Mouse (Mus musculus): ENCODE measurements around the gene Ccdc13. TPM values are rescaled to one million over a fixed set of nuclear protein-coding genes. Genes with fewer than 3 reads are reported as not detected.

The Ccdc13 gene
- polyA plus RNA-seq, 1 experiment from 2014 or later: 2.6 TPM

DNA sequence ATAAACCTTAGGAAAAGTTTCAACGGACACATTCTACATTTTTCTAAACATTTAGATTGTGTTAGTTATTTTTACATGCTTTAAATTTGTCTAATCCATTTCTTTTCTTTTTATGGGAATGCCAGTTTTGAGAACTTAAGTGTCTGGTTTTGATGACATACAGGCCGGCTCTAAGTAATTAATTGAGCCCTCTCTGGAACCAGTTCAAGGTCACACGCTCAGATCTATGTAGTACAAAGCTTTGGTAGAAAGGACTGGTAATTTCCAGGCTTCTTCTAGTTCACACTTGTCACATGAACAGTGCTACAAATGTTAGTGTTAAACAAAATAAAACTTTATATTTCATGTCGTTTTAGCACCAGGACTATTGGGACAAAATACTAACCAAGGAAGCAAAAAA lies 25.6 kb upstream of the Ccdc13 start:
- H3K4me1 ChIP-seq (replicated peaks): peaks cover 6% of the 10 kb centered on the region; the same call in 1 of the 2 replicates
- H3K36me3 ChIP-seq: 0 out of 2 replicates have a peak, but pooled peaks cover under 1% of the 10 kb centered on the region
- H3K4me3 ChIP-seq: no peak overlapping the region
- H3K27ac ChIP-seq: no peak overlapping the region
- peaks cover 5% of the 10 kb centered on the region; the same call in 1 of the 2 replicates for H3K27me3 ChIP-seq (ENCODE audit: insufficient read depth, poor library complexity, severe bottlenecking)
- 79% methylated on average over 4 of the region's 4 CpGs for WGBS
- no peak for DNase-seq (ENCODE audit: low spot score)
- H3K9me3 ChIP-seq: no peaks in the 10 kb centered on the region

DNA sequence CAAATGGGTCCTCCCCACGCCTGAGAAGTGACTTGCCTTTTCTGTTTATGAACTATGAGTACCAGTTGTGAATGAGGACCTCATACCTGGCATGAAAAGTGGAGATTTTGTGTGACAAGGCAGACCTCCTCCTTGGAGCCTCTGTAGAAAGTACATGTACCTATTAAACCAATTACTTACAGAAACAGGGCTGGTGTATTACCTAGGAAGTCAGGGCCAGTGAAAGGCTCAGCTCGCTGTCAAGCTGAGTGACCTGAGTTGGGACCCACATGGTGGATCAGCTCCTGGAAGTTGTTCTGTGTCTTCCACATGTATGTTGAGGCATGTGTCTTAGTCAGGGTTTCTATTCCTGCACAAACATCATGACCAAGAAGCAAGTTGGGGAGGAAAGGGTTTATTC lies 21.7 kb upstream of the Ccdc13 start:
- no peak overlapping the region for H3K27ac ChIP-seq
- H3K36me3 ChIP-seq: peaks cover 5% of the 10 kb centered on the region; the same call in 1 of the 2 replicates
- H3K4me3 ChIP-seq: no peak overlapping the region
- WGBS: 80% methylated on average over 2 of the region's 2 CpGs
- H3K4me1 ChIP-seq (replicated peaks): peaks cover 23% of the 10 kb centered on the region
- no peaks in the 10 kb centered on the region for H3K9me3 ChIP-seq
- DNase-seq (ENCODE audit: low spot score): no peak
- peaks cover 5% of the 10 kb centered on the region; the same call in 1 of the 2 replicates for H3K27me3 ChIP-seq (ENCODE audit: insufficient read depth, poor library complexity, severe bottlenecking)

DNA sequence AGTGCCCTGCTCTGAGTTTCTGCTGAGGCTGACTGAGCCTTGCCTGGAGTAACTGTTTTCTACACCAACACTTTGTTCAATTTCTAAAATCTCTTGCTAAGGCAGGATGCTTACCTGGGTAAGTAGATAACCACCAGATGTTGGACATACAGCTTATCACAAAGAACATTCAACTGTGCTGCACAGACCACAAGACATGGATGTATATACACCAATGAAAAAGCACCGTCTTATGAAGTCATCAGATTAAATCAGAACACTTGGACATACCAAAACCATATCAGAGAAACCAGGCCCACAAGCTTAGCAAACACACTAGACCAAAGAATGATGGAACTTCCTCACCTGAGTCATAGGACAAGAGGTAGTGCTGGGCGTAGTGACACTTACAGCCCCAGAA lies 20.1 kb upstream of the Ccdc13 start:
- no peak overlapping the region for H3K4me3 ChIP-seq
- DNase-seq (ENCODE audit: low spot score): no peak
- H3K4me1 ChIP-seq (replicated peaks): peaks cover 24% of the 10 kb centered on the region
- peaks cover 6% of the 10 kb centered on the region for H3K36me3 ChIP-seq
- peaks cover 3% of the 10 kb centered on the region; the same call in 1 of the 2 replicates for H3K27me3 ChIP-seq (ENCODE audit: insufficient read depth, poor library complexity, severe bottlenecking)
- 95% methylated on average over 2 of the region's 2 CpGs for WGBS
- no peaks in the 10 kb centered on the region for H3K9me3 ChIP-seq
- H3K27ac ChIP-seq: no peak overlapping the region

- peak within 1 kb of the TSS; percentile 98 for H3K27ac ChIP-seq
- H3K4me3 ChIP-seq: peak within 1 kb of the TSS; percentile 93
- no peaks in the 10 kb centered on the region for H3K9me3 ChIP-seq
- peaks cover 24% of the 10 kb centered on the region for H3K4me1 ChIP-seq (replicated peaks)
- H3K27me3 ChIP-seq (ENCODE audit: insufficient read depth, poor library complexity, severe bottlenecking): 0 out of 2 replicates have a peak, but pooled peaks cover 2% of the 10 kb centered on the region
- peaks cover 18% of the 10 kb centered on the region for H3K36me3 ChIP-seq
- 18% methylated on average over 6 of the region's 6 CpGs for WGBS
- DNase-seq (ENCODE audit: low spot score): no peak
Measured at GRCm38 (mm10) chr9:121858153-121858488, 18.9 kb upstream of the Ccdc13 start, which contains the start of gene Higd1a. Gene Higd1a (minus strand): TSS chr9:121858362.

GRCm38 (mm10) chr9:121857474-121858152 lies 18.4 kb upstream of the Ccdc13 start:
- Histone ChIP-seq H3K4me1 (replicated peaks) (peaks cover 24% of the 10 kb centered on the region), H3K36me3 (peaks cover 21% of the 10 kb centered on the region), H3K9me3 (no peaks in the 10 kb centered on the region), H3K27ac (peak overlapping the region; percentile 98), H3K4me3 (peak overlapping the region; percentile 93), H3K27me3 (ENCODE audit: insufficient read depth, poor library complexity, severe bottlenecking) (no peaks in the 10 kb centered on the region)
- DNase-seq (ENCODE audit: low spot score): peak; percentile 97
- under 1% methylated on average over 70 of the region's 70 CpGs for WGBS

GRCm38 (mm10) chr9:121856649-121857416 lies 17.6 kb upstream of the Ccdc13 start:
- Histone ChIP-seq H3K4me1 (replicated peaks) (peaks cover 24% of the 10 kb centered on the region), H3K36me3 (peaks cover 29% of the 10 kb centered on the region), H3K9me3 (no peaks in the 10 kb centered on the region), H3K27me3 (ENCODE audit: insufficient read depth, poor library complexity, severe bottlenecking) (no peaks in the 10 kb centered on the region), H3K27ac (peak overlapping the region; percentile 98), H3K4me3 (peak overlapping the region; percentile 93)
- DNase-seq (ENCODE audit: low spot score): no peak
- WGBS: 2% methylated on average over 39 of the region's 39 CpGs

DNA sequence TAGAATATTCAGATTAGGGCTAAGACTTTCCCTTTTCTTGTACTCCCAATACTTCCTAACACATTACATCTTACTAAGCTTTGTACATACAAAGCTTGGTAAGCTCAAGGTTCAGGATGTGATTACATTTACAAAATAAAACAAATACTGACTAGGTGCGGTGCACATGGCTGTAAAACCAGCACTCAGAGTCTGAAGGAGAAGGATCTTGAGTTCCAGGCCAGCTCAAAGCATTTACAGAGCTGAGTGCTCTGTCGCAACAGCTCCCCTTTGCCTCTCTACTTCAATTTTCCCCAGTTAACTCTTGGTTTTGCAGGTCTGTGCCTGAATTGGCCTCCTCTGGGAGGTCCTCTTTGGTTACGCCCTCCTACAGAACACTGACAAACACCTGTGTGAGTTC lies 15.0 kb upstream of the Ccdc13 start:
- Histone ChIP-seq H3K27me3 (ENCODE audit: insufficient read depth, poor library complexity, severe bottlenecking) (no peaks in the 10 kb centered on the region), H3K36me3 (peaks cover 50% of the 10 kb centered on the region), H3K4me1 (replicated peaks) (peaks cover 24% of the 10 kb centered on the region), H3K9me3 (no peaks in the 10 kb centered on the region), H3K27ac (no peak overlapping the region), H3K4me3 (no peak overlapping the region)
- 96% methylated on average over 3 of the region's 3 CpGs for WGBS
- no peak for DNase-seq (ENCODE audit: low spot score)

- Histone ChIP-seq H3K27ac (no peak overlapping the region), H3K27me3 (ENCODE audit: insufficient read depth, poor library complexity, severe bottlenecking) (no peaks in the 10 kb centered on the region), H3K4me3 (no peak overlapping the region), H3K36me3 (peaks cover 69% of the 10 kb centered on the region), H3K4me1 (replicated peaks) (no peaks in the 10 kb centered on the region), H3K9me3 (peaks cover 4% of the 10 kb centered on the region; the same call in 1 of the 2 replicates)
- DNase-seq (ENCODE audit: low spot score): no peak
- WGBS: 84% methylated on average over 5 of the region's 5 CpGs
Measured at GRCm38 (mm10) chr9:121847842-121848241, 8.6 kb upstream of the Ccdc13 start.

DNA sequence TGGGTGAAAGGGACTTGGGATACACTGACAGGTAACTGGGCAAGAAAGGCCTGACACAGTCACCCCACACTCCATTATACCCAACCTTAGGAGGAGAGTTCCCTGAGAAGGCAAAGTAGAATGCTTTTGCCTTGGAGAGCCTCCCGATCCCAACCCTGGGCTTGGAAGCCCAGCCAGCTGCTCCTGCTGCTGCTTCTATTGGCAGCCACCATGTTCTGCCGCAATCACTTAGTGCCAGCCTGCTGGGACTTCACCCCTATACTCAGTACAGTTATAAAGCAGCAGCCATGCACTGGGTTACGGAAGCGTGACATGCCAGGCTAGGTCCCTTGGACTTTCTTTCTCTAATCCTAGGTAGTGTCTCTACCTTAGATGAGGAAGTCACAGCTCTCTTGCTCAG lies 7.9 kb upstream of the Ccdc13 start:
- Histone ChIP-seq H3K27me3 (ENCODE audit: insufficient read depth, poor library complexity, severe bottlenecking) (no peaks in the 10 kb centered on the region), H3K4me3 (no peak overlapping the region), H3K27ac (no peak overlapping the region), H3K36me3 (peaks cover 62% of the 10 kb centered on the region), H3K4me1 (replicated peaks) (no peaks in the 10 kb centered on the region), H3K9me3 (peaks cover 4% of the 10 kb centered on the region; the same call in 1 of the 2 replicates)
- 97% methylated on average over 4 of the region's 4 CpGs for WGBS
- no peak for DNase-seq (ENCODE audit: low spot score)

DNA sequence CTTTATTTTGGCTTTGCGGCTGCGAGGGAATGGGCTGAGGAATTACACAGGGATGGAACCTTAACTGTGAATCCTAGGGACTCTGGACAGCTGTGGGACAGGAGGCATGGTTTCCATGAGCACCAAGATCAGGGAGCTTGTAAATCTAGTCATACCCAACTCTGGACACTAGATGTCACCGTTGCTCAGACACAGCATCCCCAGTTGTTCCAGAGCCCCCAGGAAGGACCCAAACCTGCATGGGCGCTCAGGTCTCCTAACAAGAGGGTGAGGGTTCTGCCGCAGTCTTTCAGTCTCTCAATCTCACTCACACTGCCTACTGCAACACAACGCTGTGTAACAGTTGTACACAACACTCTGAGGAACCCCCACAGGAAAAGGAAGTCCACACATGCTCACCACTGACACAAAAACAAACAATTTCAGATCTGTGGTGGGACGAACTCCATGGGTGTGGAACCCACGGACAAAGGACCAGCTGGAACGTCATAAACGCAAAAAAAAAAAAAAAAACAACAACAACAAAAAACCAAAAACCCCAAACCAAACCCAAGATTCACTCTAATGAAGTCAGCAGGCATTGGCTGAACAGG lies 7.4 kb upstream of the Ccdc13 start:
- WGBS: 54% methylated on average over 10 of the region's 10 CpGs

GRCm38 (mm10) chr9:121842914-121843313 lies 3.7 kb upstream of the Ccdc13 start:
- H3K9me3 ChIP-seq: peaks cover 4% of the 10 kb centered on the region; the same call in 1 of the 2 replicates
- no peak for DNase-seq (ENCODE audit: low spot score)
- peaks cover 10% of the 10 kb centered on the region for H3K27me3 ChIP-seq (ENCODE audit: insufficient read depth, poor library complexity, severe bottlenecking)
- peaks cover 20% of the 10 kb centered on the region for H3K36me3 ChIP-seq
- H3K4me3 ChIP-seq: no peak overlapping the region
- 93% methylated on average over 2 of the region's 2 CpGs for WGBS
- H3K4me1 ChIP-seq (replicated peaks): peaks cover 14% of the 10 kb centered on the region
- H3K27ac ChIP-seq: no peak overlapping the region

More for the DNA sequence above, 7.4 kb upstream of the Ccdc13 start:
- Histone ChIP-seq H3K4me1 (replicated peaks) (no peaks in the 10 kb centered on the region), H3K9me3 (peaks cover 4% of the 10 kb centered on the region; the same call in 1 of the 2 replicates), H3K36me3 (peaks cover 57% of the 10 kb centered on the region), H3K27me3 (ENCODE audit: insufficient read depth, poor library complexity, severe bottlenecking) (no peaks in the 10 kb centered on the region), H3K4me3 (no peak overlapping the region), H3K27ac (no peak overlapping the region)
- peak; percentile 37 for DNase-seq (ENCODE audit: low spot score)

DNA sequence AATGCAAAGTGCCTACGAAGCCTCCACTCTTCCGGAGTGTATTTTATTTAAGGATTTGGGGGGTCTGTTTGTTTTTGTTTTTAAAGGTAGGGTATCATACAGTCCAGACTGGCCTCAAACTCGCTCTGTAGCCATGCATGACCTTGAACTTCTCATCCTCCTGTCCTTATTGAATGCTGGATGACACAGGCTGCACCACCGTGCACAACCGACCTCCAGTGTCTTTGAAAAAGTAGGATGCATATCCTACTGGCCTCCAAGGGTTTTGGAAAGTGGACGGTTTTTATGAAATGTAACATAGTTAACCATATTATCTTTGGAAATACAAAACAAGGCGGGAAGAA lies 333 bp upstream of the Ccdc13 start:
- H3K4me1 ChIP-seq (replicated peaks): peaks cover 14% of the 10 kb centered on the region
- no peak for DNase-seq (ENCODE audit: low spot score)
- 40% methylated on average over 7 of the region's 7 CpGs for WGBS
- H3K27ac ChIP-seq: peak overlapping the region; percentile 83
- H3K27me3 ChIP-seq (ENCODE audit: insufficient read depth, poor library complexity, severe bottlenecking): peaks cover 10% of the 10 kb centered on the region
- peak overlapping the region; percentile 66 for H3K4me3 ChIP-seq
- no peaks in the 10 kb centered on the region for H3K36me3 ChIP-seq
- peaks cover 12% of the 10 kb centered on the region; the same call in 1 of the 2 replicates for H3K9me3 ChIP-seq

DNA sequence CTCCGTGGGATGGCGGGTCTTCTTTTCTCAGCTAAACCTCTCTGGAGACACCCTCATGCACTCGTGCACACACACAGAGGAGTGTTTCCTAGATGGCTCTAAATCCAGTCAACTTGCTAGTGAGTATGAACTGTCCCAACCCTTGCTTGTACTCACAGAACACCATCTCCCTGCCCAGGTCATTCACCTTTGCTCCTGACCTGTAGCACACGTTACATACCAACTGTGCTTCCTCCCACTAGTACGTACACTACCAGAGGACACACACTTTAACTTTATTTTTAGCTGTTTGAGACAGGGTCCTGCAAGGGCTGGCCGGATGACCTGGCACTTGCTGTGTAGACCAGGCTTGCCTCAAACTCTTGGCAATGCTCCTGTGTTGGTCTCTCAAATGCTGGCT lies 1.3 kb downstream of the Ccdc13 start:
- Histone ChIP-seq H3K27ac (no peak overlapping the region), H3K4me3 (no peak overlapping the region), H3K4me1 (replicated peaks) (peaks cover 14% of the 10 kb centered on the region), H3K36me3 (no peaks in the 10 kb centered on the region), H3K9me3 (peaks cover 8% of the 10 kb centered on the region; the same call in 1 of the 2 replicates), H3K27me3 (ENCODE audit: insufficient read depth, poor library complexity, severe bottlenecking) (peaks cover 10% of the 10 kb centered on the region)
- no peak for DNase-seq (ENCODE audit: low spot score)
- 94% methylated on average over 6 of the region's 6 CpGs for WGBS
